Mouse (Mus musculus): ENCODE results near the gene Cd44.

DNA sequence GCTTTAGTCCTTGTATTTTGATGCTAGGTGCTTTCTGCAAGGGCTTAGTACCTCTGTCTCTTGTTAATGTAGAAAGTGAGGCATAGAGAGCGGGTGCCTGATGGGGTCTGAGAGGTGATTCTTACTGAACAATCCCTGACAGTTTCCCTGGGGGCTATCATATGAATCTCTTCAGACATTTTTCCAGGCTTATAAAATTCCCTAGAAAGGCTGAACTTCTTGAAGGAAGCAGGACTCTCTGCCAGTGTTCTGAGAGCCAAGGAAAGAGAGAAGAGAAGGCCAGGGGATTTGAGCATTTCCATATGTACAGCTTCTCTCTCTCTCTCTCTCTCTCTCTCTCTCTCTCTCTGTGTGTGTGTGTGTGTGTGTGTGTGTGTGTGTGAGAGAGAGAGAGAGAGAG is 92.0 kb downstream of the Cd44 start:
- TF ChIP-seq CTCF (conservative IDR thresholded peaks at IDR 0.05; ENCODE audit: low read length): no peak
- TF ChIP-seq POU5F1 (IDR thresholded peaks at IDR 0.05; ENCODE audit: borderline replicate concordance, low read length): no peak
- TF ChIP-seq NANOG (IDR thresholded peaks at IDR 0.05; ENCODE audit: borderline replicate concordance, low read length): no peak

Measured in E14TG2a.4 (cell line).